Mouse (Mus musculus): ENCODE measurements at regions not wholly inside any gene's neighbourhood (a gene's known extent, or its start where the extent isn't known, plus 50 kb on each side); places are given as distances from the start of the nearest gene placed in this dataset.
"Not testable (repeated sequence)": the region's sequence is repeated elsewhere in the genome, so short reads cannot be mapped to it uniquely, and the experiment has no call there.

- Histone ChIP-seq H3K27me3 (replicated peaks; ENCODE audit: control insufficient read depth, insufficient read depth, low read length) (no peaks in the 10 kb centered on the region), H3K4me3 (replicated peaks; ENCODE audit: low read length) (no peak overlapping the region), H3K4me1 (replicated peaks; ENCODE audit: control insufficient read depth, insufficient read depth, low read length) (peaks cover 8% of the 10 kb centered on the region), H3K9me3 (ENCODE audit: control insufficient read depth, low read length) (no peaks in the 10 kb centered on the region), H3K36me3 (ENCODE audit: control insufficient read depth, insufficient read depth) (no peaks in the 10 kb centered on the region), H3K4me2 (ENCODE audit: low read length) (no peak overlapping the region), H3K9ac (replicated peaks; ENCODE audit: low read depth, low read length) (no peak overlapping the region), H3K27ac (ENCODE audit: low read length) (no peak overlapping the region)
- 92% methylated on average over 8 of the region's 8 CpGs for WGBS
- no peak for ATAC-seq
These were observed 567.3 kb upstream of the Gm10131 start for GRCm38 (mm10) chr8:34678879-34679278.

GRCm38 (mm10) chr8:34671716-34672115 lies 560.2 kb upstream of the Gm10131 start:
- no peak overlapping the region for H3K27ac ChIP-seq (ENCODE audit: low read length)
- no peak overlapping the region for H3K4me3 ChIP-seq (replicated peaks; ENCODE audit: low read length)
- WGBS = 61% methylated on average over 3 of the region's 3 CpGs
- H3K4me2 ChIP-seq (ENCODE audit: low read length) = no peak overlapping the region
- no peaks in the 10 kb centered on the region for H3K27me3 ChIP-seq (replicated peaks; ENCODE audit: control insufficient read depth, insufficient read depth, low read length)
- ATAC-seq = no peak
- no peak overlapping the region for H3K9ac ChIP-seq (replicated peaks; ENCODE audit: low read depth, low read length)
- H3K4me1 ChIP-seq (replicated peaks; ENCODE audit: control insufficient read depth, insufficient read depth, low read length) = no peaks in the 10 kb centered on the region
- H3K9me3 ChIP-seq (ENCODE audit: control insufficient read depth, low read length) = no peaks in the 10 kb centered on the region
- H3K36me3 ChIP-seq (ENCODE audit: control insufficient read depth, insufficient read depth) = no peaks in the 10 kb centered on the region

- H3K9ac ChIP-seq (replicated peaks; ENCODE audit: low read depth, low read length) = no peak overlapping the region
- WGBS = 49% methylated on average over 4 of the region's 4 CpGs
- no peaks in the 10 kb centered on the region for H3K27me3 ChIP-seq (replicated peaks; ENCODE audit: control insufficient read depth, insufficient read depth, low read length)
- no peak overlapping the region for H3K27ac ChIP-seq (ENCODE audit: low read length)
- no peaks in the 10 kb centered on the region for H3K9me3 ChIP-seq (ENCODE audit: control insufficient read depth, low read length)
- no peak overlapping the region for H3K4me2 ChIP-seq (ENCODE audit: low read length)
- H3K4me1 ChIP-seq (replicated peaks; ENCODE audit: control insufficient read depth, insufficient read depth, low read length) = no peaks in the 10 kb centered on the region
- ATAC-seq = no peak
- H3K4me3 ChIP-seq (replicated peaks; ENCODE audit: low read length) = no peak overlapping the region
- no peaks in the 10 kb centered on the region for H3K36me3 ChIP-seq (ENCODE audit: control insufficient read depth, insufficient read depth)
These were observed 559.6 kb upstream of the Gm10131 start for GRCm38 (mm10) chr8:34670930-34671715.

- Histone ChIP-seq H3K36me3 (ENCODE audit: control insufficient read depth, insufficient read depth) (no peaks in the 10 kb centered on the region), H3K4me3 (replicated peaks; ENCODE audit: low read length) (no peak overlapping the region), H3K27me3 (replicated peaks; ENCODE audit: control insufficient read depth, insufficient read depth, low read length) (no peaks in the 10 kb centered on the region), H3K27ac (ENCODE audit: low read length) (no peak overlapping the region), H3K9ac (replicated peaks; ENCODE audit: low read depth, low read length) (no peak overlapping the region), H3K4me1 (replicated peaks; ENCODE audit: control insufficient read depth, insufficient read depth, low read length) (no peaks in the 10 kb centered on the region), H3K4me2 (ENCODE audit: low read length) (no peak overlapping the region), H3K9me3 (ENCODE audit: control insufficient read depth, low read length) (no peaks in the 10 kb centered on the region)
- no peak for ATAC-seq
- 83% methylated on average over 3 of the region's 3 CpGs for WGBS
These were observed 557.6 kb upstream of the Gm10131 start for GRCm38 (mm10) chr8:34669146-34669545.

GRCm38 (mm10) chr8:34664429-34664828 lies 552.9 kb upstream of the Gm10131 start:
- Histone ChIP-seq H3K4me3 (replicated peaks; ENCODE audit: low read length) (no peak overlapping the region), H3K4me2 (ENCODE audit: low read length) (no peak overlapping the region), H3K9ac (replicated peaks; ENCODE audit: low read depth, low read length) (no peak overlapping the region), H3K4me1 (replicated peaks; ENCODE audit: control insufficient read depth, insufficient read depth, low read length) (no peaks in the 10 kb centered on the region), H3K36me3 (ENCODE audit: control insufficient read depth, insufficient read depth) (no peaks in the 10 kb centered on the region), H3K27me3 (replicated peaks; ENCODE audit: control insufficient read depth, insufficient read depth, low read length) (no peaks in the 10 kb centered on the region), H3K27ac (ENCODE audit: low read length) (no peak overlapping the region), H3K9me3 (ENCODE audit: control insufficient read depth, low read length) (no peaks in the 10 kb centered on the region)
- no peak for ATAC-seq
- 92% methylated on average over 4 of the region's 4 CpGs for WGBS

GRCm38 (mm10) chr8:34662532-34662931 lies 551.0 kb upstream of the Gm10131 start:
- WGBS = 91% methylated on average over 6 of the region's 6 CpGs
- H3K27ac ChIP-seq (ENCODE audit: low read length) = no peak overlapping the region
- H3K4me3 ChIP-seq (replicated peaks; ENCODE audit: low read length) = no peak overlapping the region
- ATAC-seq = no peak
- H3K4me1 ChIP-seq (replicated peaks; ENCODE audit: control insufficient read depth, insufficient read depth, low read length) = no peaks in the 10 kb centered on the region
- H3K4me2 ChIP-seq (ENCODE audit: low read length) = no peak overlapping the region
- H3K9ac ChIP-seq (replicated peaks; ENCODE audit: low read depth, low read length) = no peak overlapping the region
- H3K36me3 ChIP-seq (ENCODE audit: control insufficient read depth, insufficient read depth) = no peaks in the 10 kb centered on the region
- H3K9me3 ChIP-seq (ENCODE audit: control insufficient read depth, low read length) = no peaks in the 10 kb centered on the region
- H3K27me3 ChIP-seq (replicated peaks; ENCODE audit: control insufficient read depth, insufficient read depth, low read length) = no peaks in the 10 kb centered on the region

GRCm38 (mm10) chr8:34651750-34652149 lies 540.2 kb upstream of the Gm10131 start:
- Histone ChIP-seq H3K36me3 (ENCODE audit: control insufficient read depth, insufficient read depth) (no peaks in the 10 kb centered on the region), H3K27me3 (replicated peaks; ENCODE audit: control insufficient read depth, insufficient read depth, low read length) (no peaks in the 10 kb centered on the region), H3K27ac (ENCODE audit: low read length) (no peak overlapping the region), H3K4me3 (replicated peaks; ENCODE audit: low read length) (no peak overlapping the region), H3K9me3 (ENCODE audit: control insufficient read depth, low read length) (peaks cover 3% of the 10 kb centered on the region; the same call in 1 of the 2 replicates), H3K4me2 (ENCODE audit: low read length) (no peak overlapping the region), H3K4me1 (replicated peaks; ENCODE audit: control insufficient read depth, insufficient read depth, low read length) (no peaks in the 10 kb centered on the region), H3K9ac (replicated peaks; ENCODE audit: low read depth, low read length) (no peak overlapping the region)
- WGBS = 97% methylated on average over 8 of the region's 8 CpGs
- no peak for ATAC-seq

- H3K27ac ChIP-seq (ENCODE audit: low read length); H3K36me3 ChIP-seq (ENCODE audit: control insufficient read depth, insufficient read depth); H3K9ac ChIP-seq (replicated peaks; ENCODE audit: low read depth, low read length); H3K27me3 ChIP-seq (replicated peaks; ENCODE audit: control insufficient read depth, insufficient read depth, low read length); H3K4me1 ChIP-seq (replicated peaks; ENCODE audit: control insufficient read depth, insufficient read depth, low read length); H3K9me3 ChIP-seq (ENCODE audit: control insufficient read depth, low read length); ATAC-seq; H3K4me3 ChIP-seq (replicated peaks; ENCODE audit: low read length); H3K4me2 ChIP-seq (ENCODE audit: low read length): not testable (repeated sequence)
- WGBS = 95% methylated on average over 2 of the region's 2 CpGs
These were observed 516.7 kb upstream of the Gm10131 start for GRCm38 (mm10) chr8:34628221-34628620.

- no peak for ATAC-seq
- 77% methylated on average over 10 of the region's 10 CpGs for WGBS
- Histone ChIP-seq H3K9me3 (ENCODE audit: control insufficient read depth, low read length) (no peaks in the 10 kb centered on the region), H3K4me3 (replicated peaks; ENCODE audit: low read length) (no peak overlapping the region), H3K27me3 (replicated peaks; ENCODE audit: control insufficient read depth, insufficient read depth, low read length) (no peaks in the 10 kb centered on the region), H3K4me1 (replicated peaks; ENCODE audit: control insufficient read depth, insufficient read depth, low read length) (peaks cover 6% of the 10 kb centered on the region; the same call in 1 of the 2 replicates), H3K9ac (replicated peaks; ENCODE audit: low read depth, low read length) (no peak overlapping the region), H3K27ac (ENCODE audit: low read length) (no peak overlapping the region), H3K36me3 (ENCODE audit: control insufficient read depth, insufficient read depth) (no peaks in the 10 kb centered on the region), H3K4me2 (ENCODE audit: low read length) (no peak overlapping the region)
These were observed 514.1 kb upstream of the Gm10131 start for GRCm38 (mm10) chr8:34625670-34626069.

- Histone ChIP-seq H3K27me3 (replicated peaks; ENCODE audit: control insufficient read depth, insufficient read depth, low read length) (no peaks in the 10 kb centered on the region), H3K9ac (replicated peaks; ENCODE audit: low read depth, low read length) (no peak overlapping the region), H3K36me3 (ENCODE audit: control insufficient read depth, insufficient read depth) (no peaks in the 10 kb centered on the region), H3K9me3 (ENCODE audit: control insufficient read depth, low read length) (no peaks in the 10 kb centered on the region), H3K4me3 (replicated peaks; ENCODE audit: low read length) (no peak overlapping the region), H3K4me1 (replicated peaks; ENCODE audit: control insufficient read depth, insufficient read depth, low read length) (peaks cover 6% of the 10 kb centered on the region; the same call in 1 of the 2 replicates), H3K4me2 (ENCODE audit: low read length) (no peak overlapping the region), H3K27ac (ENCODE audit: low read length) (no peak overlapping the region)
- 58% methylated on average over 7 of the region's 7 CpGs for WGBS
- ATAC-seq = no peak
These were observed 512.2 kb upstream of the Gm10131 start for GRCm38 (mm10) chr8:34623783-34624182.
